Mouse (Mus musculus) 3134 (cell line): Measurements from ENCODE around the gene Apol9b.
A peak's percentile ranks its signal among the peaks of the same experiment; 100 is the strongest.

Source experiments
- DNase-seq: peaks from one replicate; pipeline ENCODE4 v3.0.0-alpha.2; 2011; ENCODE audit warnings: low spot score; ENCODE audit not compliant: insufficient read length; ENCODE audit errors: extremely low read depth

Gene Apol9b

GRCm38 (mm10) chr15:77773099-77773915 is 44.5 kb downstream of the Apol9b start:
- DNase-seq, result no peak

DNA sequence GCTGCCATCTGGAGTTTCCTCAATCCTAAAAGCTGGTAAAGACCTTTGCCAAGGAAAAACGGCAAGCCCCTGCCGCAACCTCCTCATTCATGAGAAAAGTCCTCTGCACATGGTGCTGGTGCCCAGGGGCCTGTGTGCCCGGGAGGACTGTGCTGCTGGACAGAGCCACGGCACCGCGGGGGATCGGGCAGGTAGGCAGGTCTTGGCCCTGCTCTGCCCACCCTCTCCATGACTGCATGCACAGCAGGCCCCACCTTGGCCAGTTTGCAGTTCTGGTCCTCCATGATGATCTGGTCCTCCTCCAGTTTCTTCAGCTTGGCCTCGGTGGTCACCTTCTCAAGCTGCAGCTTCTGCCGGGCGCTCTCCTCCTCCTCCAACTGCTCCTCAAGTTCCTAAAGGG is 45.5 kb downstream of the Apol9b start:
- no peak for DNase-seq

GRCm38 (mm10) chr15:77775186-77775963 is 46.5 kb downstream of the Apol9b start:
- peak; percentile 71 for DNase-seq

- DNase-seq, result no peak
These were observed 53.7 kb downstream of the Apol9b start for GRCm38 (mm10) chr15:77782449-77783014.

DNA sequence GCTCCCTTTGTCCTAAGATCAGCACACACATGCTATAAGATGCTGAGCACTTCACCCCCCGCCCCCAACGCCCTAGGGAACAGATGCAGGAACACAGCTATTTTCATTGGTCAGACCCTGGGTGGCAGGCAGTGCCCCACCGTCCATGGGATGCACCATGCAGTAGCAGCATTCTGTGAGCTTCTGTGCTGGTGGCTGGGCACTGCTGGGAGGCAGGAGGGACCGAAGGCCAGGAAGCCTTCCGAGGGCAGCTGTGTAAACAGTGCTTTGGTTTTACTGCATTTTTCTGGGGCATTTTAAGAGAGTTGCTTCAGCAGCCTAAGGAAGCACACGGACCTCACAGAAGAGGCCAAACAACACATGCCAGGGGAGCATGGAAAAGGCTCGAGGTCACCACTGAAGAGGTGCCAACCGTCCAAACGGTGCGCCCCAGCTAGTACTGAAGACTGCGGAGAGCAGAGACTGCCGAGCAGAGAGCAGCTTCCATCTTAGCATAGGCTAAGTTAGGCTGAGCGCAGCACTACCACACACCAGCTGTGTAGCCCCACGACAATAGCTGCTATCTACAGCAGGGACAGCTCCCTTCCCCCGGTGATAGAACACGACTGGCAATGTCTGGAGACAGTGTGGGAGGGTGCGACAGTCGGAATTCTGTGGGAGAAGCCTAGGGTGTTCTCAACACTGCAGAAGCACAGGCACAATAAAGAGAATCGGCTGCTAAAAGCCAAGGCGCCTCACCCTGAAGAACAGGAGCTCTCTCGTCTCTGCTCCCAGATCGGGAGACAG is 55.4 kb downstream of the Apol9b start:
- DNase-seq, result no peak

DNA sequence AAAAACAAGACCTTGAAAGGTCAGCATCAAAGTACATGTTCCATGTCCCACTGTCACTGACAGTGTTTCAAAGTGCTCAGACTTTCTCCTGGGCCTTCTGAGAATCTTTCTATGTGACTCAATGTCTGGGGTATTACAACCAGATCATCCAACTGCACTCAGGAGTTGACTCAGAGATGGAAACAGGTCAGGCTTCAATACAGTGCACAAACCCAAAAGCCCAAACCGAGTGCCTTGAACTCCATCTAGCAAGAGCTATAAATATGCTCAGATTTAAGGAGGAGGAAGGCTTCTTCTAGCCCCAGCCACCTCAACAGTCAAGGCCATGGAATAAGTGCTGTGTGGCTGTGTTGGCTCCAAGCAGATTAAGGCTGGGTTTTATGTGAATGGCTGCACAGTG is 57.0 kb downstream of the Apol9b start:
- no peak for DNase-seq
